ENCODE assay signal across 11 mouse cellular contexts in the genomic region with DNA sequence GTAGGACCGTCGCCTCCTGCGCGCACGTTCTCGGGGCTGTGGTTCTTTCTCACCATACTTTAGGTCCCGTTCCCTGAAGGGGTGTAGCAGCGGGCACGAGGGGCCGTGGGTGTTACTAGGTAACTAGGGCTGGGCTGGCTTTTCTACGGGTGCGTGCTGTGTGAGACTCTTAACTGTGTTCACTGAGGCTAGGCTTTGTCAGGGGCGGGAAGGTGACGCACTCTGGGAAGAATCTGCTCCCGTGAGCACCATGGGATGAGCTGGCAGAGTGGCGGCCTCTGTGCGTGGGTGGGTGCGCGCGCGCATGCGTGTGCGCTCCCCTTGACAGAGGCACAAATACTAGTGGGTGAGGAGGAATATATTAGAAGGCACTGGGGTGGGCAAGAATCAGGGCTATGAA. TPM values are rescaled to one million over a fixed set of nuclear protein-coding genes. Genes with fewer than 3 reads are reported as not detected.
A peak's percentile ranks its signal among the peaks of the same experiment; 100 is the strongest.
DNase-seq lines count a peak whose midpoint lies in the region; ATAC-seq and TF ChIP-seq lines count a peak whose summit lies in the region.
"Had no signal": no experiment of that assay in that cellular context is flagged by ENCODE, and none has a peak within 500 bp of the region (broad histone marks: within the 10 kb centered on the region; RNA-seq: fewer than 3 reads in every experiment).

No protein-coding gene starts in this region.

- 51% methylated on average over 23 of the region's 23 CpGs for WGBS in forebrain, postnatal 0 days
- 49% methylated on average over 23 of the region's 23 CpGs for WGBS in forebrain, embryonic 16.5 days

- H3K9ac ChIP-seq in forebrain, postnatal 0 days: no peak overlapping the region
- H3K9ac ChIP-seq in forebrain, embryonic 16.5 days (replicated peaks; ENCODE audit: low read depth, low read length): no peak overlapping the region
- peak overlapping the region; percentile 29 for H3K9ac ChIP-seq in ES-E14 (ENCODE audit: insufficient read depth, low read depth, low read length, poor library complexity, severe bottlenecking)

- peaks cover 24% of the 10 kb centered on the region for H3K36me3 ChIP-seq in forebrain, postnatal 0 days (ENCODE audit: insufficient read depth)
- H3K36me3 ChIP-seq in forebrain, embryonic 16.5 days (ENCODE audit: control insufficient read depth, insufficient read depth): peaks cover 10% of the 10 kb centered on the region
- H3K36me3 ChIP-seq in ES-E14 (ENCODE audit: control insufficient read depth, insufficient read depth, low read length, poor library complexity, severe bottlenecking): no peaks in the 10 kb centered on the region

- H3K4me3 ChIP-seq in forebrain, postnatal 0 days (ENCODE audit: low read depth, low read length): no peak overlapping the region
- H3K4me3 ChIP-seq in forebrain, embryonic 16.5 days (replicated peaks; ENCODE audit: low read length): no peak overlapping the region
- no peak overlapping the region; the same call in 1 of the 2 replicates for H3K4me3 ChIP-seq in layer of hippocampus, adult 2 months
- H3K4me3 ChIP-seq in ES-E14 (ENCODE audit: insufficient read depth in 1 of 2, low read depth in 1 of 2, low read length in 2 of 2, poor library complexity in 1 of 2, severe bottlenecking in 1 of 2): peak overlapping the region; percentile 19 to 27; a peak in 2 of 4 replicates
- H3K4me3 ChIP-seq: midbrain, embryonic 10.5 days had no signal

- H3K27ac ChIP-seq in forebrain, postnatal 0 days (ENCODE audit: low read depth, low read length): no peak overlapping the region
- H3K27ac ChIP-seq in forebrain, embryonic 16.5 days (ENCODE audit: low read length): no peak overlapping the region
- H3K27ac ChIP-seq in layer of hippocampus, adult 2 months: peak overlapping the region; percentile 78; the same call in 1 of the 2 replicates
- H3K27ac ChIP-seq in ES-E14 (ENCODE audit: insufficient read depth, low read depth, low read length, poor library complexity, severe bottlenecking): no peak overlapping the region
- H3K27ac ChIP-seq: midbrain, embryonic 10.5 days had no signal

- intact Hi-C loops in left cerebral cortex, postnatal 14 days (cut with DNase I): no loop called here

- in situ Hi-C loops in ES-E14 (cut with MboI; ENCODE audit: low sequenced_read_pairs in 2 of 2, unreplicated experiment in 2 of 2): no loop called here

- no peak for DNase-seq in forebrain, postnatal 0 days
- DNase-seq in layer of hippocampus, adult 2 months (ENCODE audit: low spot score in 2 of 2): peak in 1 of 2 experiments; percentile 55
- no peak for DNase-seq in layer of hippocampus, postnatal 14 days (ENCODE audit: low spot score in 2 of 2)
- no peak for DNase-seq in ES-E14 (ENCODE audit: low read depth, low spot score)
- peak; percentile 43 to 47 for DNase-seq in left cerebral cortex, postnatal 14 days (ENCODE audit: low spot score in 2 of 2)
- no peak for DNase-seq in urinary bladder, adult 18-20 months (ENCODE audit: low spot score in 2 of 2)
- DNase-seq in ovary, postnatal 36 days (ENCODE audit: low spot score): no peak
- DNase-seq: gastrocnemius, postnatal 25 days had no signal

- peak; percentile 38; the same call in 1 of the 2 replicates for ATAC-seq in forebrain, postnatal 0 days
- ATAC-seq in forebrain, embryonic 16.5 days: no peak
- ATAC-seq: inflammation-experienced regulatory T-cells, adult 6 months had no signal

- no peaks in the 10 kb centered on the region for H3K27me3 ChIP-seq in forebrain, postnatal 0 days (ENCODE audit: insufficient read depth, low read length)
- no peaks in the 10 kb centered on the region for H3K27me3 ChIP-seq in forebrain, embryonic 16.5 days (replicated peaks; ENCODE audit: control insufficient read depth, insufficient read depth, low read length)

- no peaks in the 10 kb centered on the region for H3K9me3 ChIP-seq in forebrain, postnatal 0 days (ENCODE audit: low read length)
- H3K9me3 ChIP-seq in forebrain, embryonic 16.5 days (ENCODE audit: control insufficient read depth, low read length): no peaks in the 10 kb centered on the region
- no peaks in the 10 kb centered on the region for H3K9me3 ChIP-seq in ES-E14 (ENCODE audit: control insufficient read depth, insufficient read depth, low read depth, low read length)
- H3K9me3 ChIP-seq: midbrain, embryonic 10.5 days had no signal

- H3K4me2 ChIP-seq in forebrain, postnatal 0 days (ENCODE audit: low read depth): no peak overlapping the region
- H3K4me2 ChIP-seq in forebrain, embryonic 16.5 days (ENCODE audit: low read length): no peak overlapping the region

- peaks cover 14% of the 10 kb centered on the region; the same call in 1 of the 2 replicates for H3K4me1 ChIP-seq in forebrain, postnatal 0 days (ENCODE audit: insufficient read depth)
- H3K4me1 ChIP-seq in forebrain, embryonic 16.5 days (replicated peaks; ENCODE audit: control insufficient read depth, insufficient read depth, low read length): peaks cover 36% of the 10 kb centered on the region
- H3K4me1 ChIP-seq in ES-E14 (ENCODE audit: control insufficient read depth in 2 of 2, insufficient read depth in 2 of 2, low read length in 2 of 2, poor library complexity in 1 of 2): peaks cover 12 to 25% of the 10 kb centered on the region in 2 experiments

- TF ChIP-seq CTCF in forebrain, postnatal 0 days (IDR thresholded peaks at IDR 0.05; ENCODE audit: low read depth): no peak
- no peak for TF ChIP-seq CTCF in layer of hippocampus, adult 2 months (conservative IDR thresholded peaks at IDR 0.05)

TF ChIP-seq in ES-E14, 5 proteins besides CTCF, POLR2A, EP300 and RAD21:
- no peak for TF ChIP-seq HCFC1 (IDR thresholded peaks at IDR 0.05; ENCODE audit: borderline replicate concordance, insufficient read depth, low read length)
- no peak for TF ChIP-seq ZNF384 (IDR thresholded peaks at IDR 0.05; ENCODE audit: low read depth, low read length)

RNA-seq across cellular contexts. Expression of gene Hspb8, which starts 23.9 kb away (rescaled TPM):
- total RNA-seq in forebrain, postnatal 0 days (2014; rRNA removed): 13.2 and 14.0 TPM in 2 replicates
- polyA plus RNA-seq in forebrain, postnatal 0 days (2015; fragmentation: Nextera tagmentation; extraction: Ambion mirVana): 8.6 and 10.6 TPM in 2 replicates
- polyA plus RNA-seq in forebrain, embryonic 16.5 days (2015; fragmentation: Nextera tagmentation; extraction: Ambion mirVana): 3.7 and 4.8 TPM in 2 replicates
- 10 to 100 TPM; 11.8 to 12.5 TPM for total RNA-seq in layer of hippocampus, adult 2 months (2021)
- total RNA-seq in layer of hippocampus, postnatal 14 days (2021): 10 to 100 TPM; 11.3 to 13.8 TPM
- 11.8 and 29.1 TPM in 2 replicates for total RNA-seq in ES-E14 (2012; rRNA removed)
- total RNA-seq in left cerebral cortex, postnatal 14 days (2021): 1 to 10 TPM; 6.1 to 7.2 TPM
- polyA plus RNA-seq: inflammation-experienced regulatory T-cells, adult 6 months had no signal

Comparison
In these comparisons a context has a peak if more than half of its experiments do, and no peak if none do; other contexts are left out.
1. DNase-seq: peak in left cerebral cortex, postnatal 14 days (2 of 2); none in forebrain, postnatal 0 days (single experiment), layer of hippocampus, postnatal 14 days (0 of 2), ES-E14 (single experiment), urinary bladder, adult 18-20 months (0 of 2) and ovary, postnatal 36 days (single experiment).
2. H3K4me3 ChIP-seq: peak in ES-E14 (2 of 2); none in forebrain, postnatal 0 days (single experiment), forebrain, embryonic 16.5 days (single experiment) and layer of hippocampus, adult 2 months (single experiment).